Mouse (Mus musculus): ENCODE data around the gene 2410015M20Rik.
"Not testable (repeated sequence)": the region's sequence is repeated elsewhere in the genome, so short reads cannot be mapped to it uniquely, and the experiment has no call there.

2410015M20Rik gene

DNA sequence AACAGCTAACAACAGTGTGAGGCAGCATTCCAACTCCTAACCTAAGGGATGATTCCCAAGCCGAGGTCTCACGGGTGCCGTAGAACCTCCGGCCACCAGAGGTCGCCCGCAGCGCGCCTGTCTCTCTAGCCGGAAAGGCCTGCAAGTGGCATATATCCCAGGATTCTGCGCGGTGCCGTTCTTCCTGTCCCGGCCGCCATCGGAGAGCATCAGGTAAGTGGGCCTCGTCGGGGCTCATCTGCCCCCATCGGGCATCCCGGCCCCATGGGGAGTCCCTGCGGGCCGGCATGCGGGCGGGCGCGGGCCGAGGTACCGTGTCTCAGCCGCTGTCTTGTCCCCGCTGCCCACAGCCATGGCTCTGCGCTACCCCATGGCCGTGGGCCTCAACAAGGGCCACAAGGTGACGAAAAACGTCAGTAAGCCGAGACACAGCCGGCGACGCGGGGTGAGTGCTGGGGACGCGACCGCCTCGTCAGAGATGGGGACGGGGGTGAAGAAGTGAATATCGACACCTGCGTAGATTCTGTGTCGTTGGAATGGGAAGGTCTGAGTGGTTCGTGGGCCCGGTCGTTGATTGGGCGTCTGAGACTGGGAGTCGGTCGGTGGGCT lies 3.8 kb upstream of the 2410015M20Rik start, which contains the start of gene Rpl36:
TSS of gene Rpl36 (plus strand) at position 181 of the 609 bp plus-strand sequence.
- peak; percentile 95 for DNase-seq

GRCm38 (mm10) chr17:56612565-56612939 lies 3.0 kb upstream of the 2410015M20Rik start:
- DNase-seq: not testable (repeated sequence)

DNA sequence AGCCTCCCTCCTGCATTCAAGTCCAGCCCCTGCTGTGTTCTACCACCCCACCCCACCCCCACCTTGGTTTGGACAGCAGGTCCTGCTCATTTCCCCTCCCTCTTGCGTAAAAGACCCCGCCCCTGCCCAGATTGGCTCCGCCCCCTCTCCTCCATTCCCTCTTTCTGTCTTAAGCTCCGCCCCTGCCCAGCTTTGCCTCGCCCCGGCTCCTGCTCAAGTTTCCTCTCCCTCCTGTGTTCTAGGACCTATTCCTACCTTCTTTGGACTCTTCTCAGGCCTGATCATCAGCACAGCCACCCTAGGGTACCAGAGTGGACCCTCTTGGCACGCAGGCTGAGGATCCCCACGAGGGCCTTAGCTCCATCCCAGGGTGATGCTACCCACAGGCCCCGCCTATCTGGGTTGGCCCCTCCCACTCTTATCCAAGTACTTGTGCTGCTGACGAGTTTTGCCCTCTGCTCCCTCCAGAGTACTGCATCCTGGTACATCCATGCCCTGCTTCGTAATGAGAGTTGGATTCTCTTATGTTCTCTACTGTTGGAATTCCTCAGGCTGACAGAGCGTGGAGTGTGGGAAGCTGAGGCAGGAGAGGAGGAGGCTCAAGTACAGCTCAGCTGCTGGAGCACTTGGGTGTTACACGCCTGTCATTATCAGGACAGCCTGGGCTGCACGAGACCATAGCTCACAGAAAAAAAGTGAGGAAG lies 2.4 kb upstream of the 2410015M20Rik start:
- DNase-seq: peak; percentile 45

DNA sequence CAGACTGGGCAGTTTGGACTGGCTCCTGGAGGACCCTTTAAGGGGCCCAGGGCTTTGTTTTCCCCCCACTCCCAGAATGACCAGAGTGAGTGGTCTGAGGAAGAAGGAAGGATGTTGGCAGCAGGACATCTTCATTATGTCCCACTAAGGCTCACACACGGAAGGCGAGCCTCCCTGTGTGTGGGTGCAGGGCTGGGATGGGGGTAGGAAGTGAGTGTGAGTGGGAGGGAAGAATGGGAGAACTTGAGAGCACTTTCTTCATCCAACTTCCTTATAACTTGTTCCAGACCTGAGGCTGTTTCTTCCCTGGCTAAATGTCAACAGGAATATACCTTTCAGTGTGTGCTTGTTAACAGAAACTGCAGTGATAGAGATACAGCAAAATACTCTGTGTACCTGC lies 1.8 kb upstream of the 2410015M20Rik start:
- DNase-seq: no peak

- DNase-seq: peak; percentile 31
These were observed 872 bp downstream of the 2410015M20Rik start for GRCm38 (mm10) chr17:56608699-56609098.

- DNase-seq: no peak
These were observed 2.0 kb downstream of the 2410015M20Rik start for GRCm38 (mm10) chr17:56607521-56608062.

GRCm38 (mm10) chr17:56605431-56605830 lies 4.1 kb downstream of the 2410015M20Rik start:
- no peak for DNase-seq

GRCm38 (mm10) chr17:56604422-56604821 lies 5.1 kb downstream of the 2410015M20Rik start:
- no peak for DNase-seq

- no peak for DNase-seq
These were observed 5.5 kb downstream of the 2410015M20Rik start for GRCm38 (mm10) chr17:56604070-56604380.

DNA sequence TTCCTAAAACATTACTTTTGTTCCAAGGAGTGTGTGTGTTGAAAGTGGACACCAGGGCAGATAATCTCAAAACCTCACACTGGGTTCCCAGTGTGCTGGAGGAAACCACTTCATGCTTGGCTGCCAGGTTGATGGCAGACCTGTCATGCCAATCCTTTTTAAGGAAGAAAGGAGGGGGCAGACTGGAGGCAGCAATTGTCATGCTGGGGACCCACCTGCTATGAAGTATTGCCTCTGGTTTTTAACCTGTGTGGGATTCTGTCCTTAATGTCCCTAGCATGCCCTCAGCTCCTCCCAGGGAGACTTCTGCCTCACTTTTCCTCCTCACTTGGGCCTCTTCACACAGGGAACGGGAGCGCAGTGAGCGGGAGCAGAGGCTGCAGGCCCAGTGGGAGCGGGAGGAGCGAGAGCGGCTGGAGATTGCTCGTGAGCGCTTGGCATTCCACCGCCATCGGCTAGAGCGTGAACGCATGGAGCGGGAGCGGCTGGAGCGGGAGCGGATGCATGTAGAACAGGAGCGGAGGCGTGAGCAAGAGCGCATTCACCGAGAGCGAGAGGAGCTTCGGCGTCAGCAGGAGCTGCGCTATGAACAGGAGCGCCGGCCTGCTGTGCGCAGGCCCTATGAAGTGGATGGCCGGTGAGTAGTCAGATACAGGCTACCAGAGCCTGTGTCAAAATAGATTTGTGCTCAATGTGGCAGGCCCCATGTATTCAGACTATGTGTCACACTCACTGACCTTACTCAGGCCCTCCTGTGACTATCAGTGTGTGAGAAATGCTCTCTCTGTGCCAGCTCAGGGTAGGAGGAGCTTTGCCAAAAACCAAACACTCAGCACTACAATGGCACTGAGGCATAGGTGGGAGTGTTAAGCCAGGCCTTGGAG lies 6.1 kb downstream of the 2410015M20Rik start:
- DNase-seq: no peak

GRCm38 (mm10) chr17:56593527-56594271 lies 15.9 kb downstream of the 2410015M20Rik start:
- DNase-seq: no peak

- no peak for DNase-seq
These were observed 17.0 kb downstream of the 2410015M20Rik start for GRCm38 (mm10) chr17:56592553-56592952.

DNA sequence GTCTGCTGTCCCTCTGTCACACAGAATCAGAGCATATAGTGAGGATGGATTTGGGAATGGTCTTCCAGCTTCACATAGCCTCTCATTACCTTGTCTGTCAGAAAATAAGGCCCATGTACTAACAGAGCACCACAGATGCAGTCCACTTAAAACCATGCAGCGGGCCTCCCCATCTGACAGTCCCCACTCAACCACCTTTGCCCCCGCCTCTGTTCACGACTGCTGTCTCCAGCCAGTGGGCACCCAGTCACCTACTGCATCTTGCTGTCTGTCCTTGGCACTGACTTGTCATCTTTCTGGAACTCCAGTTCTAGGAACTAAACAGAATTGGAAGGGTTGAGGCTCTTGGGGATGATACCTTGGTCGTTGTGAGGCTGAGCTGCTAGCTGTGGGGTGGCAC lies 20.6 kb downstream of the 2410015M20Rik start:
- DNase-seq: no peak

- DNase-seq: no peak
These were observed 21.8 kb downstream of the 2410015M20Rik start for GRCm38 (mm10) chr17:56587773-56588172.

- no peak for DNase-seq
These were observed 24.3 kb downstream of the 2410015M20Rik start for GRCm38 (mm10) chr17:56585171-56585821.

- DNase-seq: peak; percentile 99
These were observed 25.1 kb downstream of the 2410015M20Rik start, which contains the start of the genes Safb2 and Safb for GRCm38 (mm10) chr17:56584257-56585130. Gene Safb2, minus strand, starts transcription at chr17:56584585. Gene Safb, plus strand, starts transcription at chr17:56584825.

DNA sequence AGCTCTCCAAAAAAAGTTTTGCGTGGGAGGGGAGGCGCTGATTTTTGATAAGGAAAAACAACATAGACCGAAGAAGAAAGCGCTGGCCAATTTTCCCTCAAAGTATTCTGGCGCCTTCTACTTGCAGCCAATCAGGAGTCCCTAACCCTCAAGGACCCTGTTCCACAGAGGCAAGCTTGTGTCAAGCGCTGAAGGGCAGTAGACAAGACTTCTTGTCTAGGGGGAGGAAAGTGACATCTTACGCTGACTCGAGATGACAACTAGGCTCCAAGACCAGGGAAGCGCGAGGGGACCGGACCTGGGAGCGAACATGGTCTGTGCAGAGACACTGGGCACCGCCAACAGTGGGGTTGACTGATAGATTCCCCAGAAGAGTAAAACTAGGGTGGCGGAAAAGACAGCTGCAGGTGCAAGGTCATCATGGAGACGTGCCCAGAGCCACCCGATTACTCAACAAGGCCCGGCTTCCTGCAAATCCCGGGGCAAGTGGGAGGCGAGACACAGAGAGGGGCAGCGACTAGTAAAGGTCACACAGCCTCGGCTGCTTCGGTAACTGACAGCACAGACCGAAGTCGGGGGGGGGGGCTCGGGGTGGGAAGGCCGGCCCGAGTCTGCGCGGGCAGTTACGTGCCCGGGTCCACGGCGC lies 25.8 kb downstream of the 2410015M20Rik start:
- DNase-seq: peak; percentile 58

- no peak for DNase-seq
These were observed 26.5 kb downstream of the 2410015M20Rik start for GRCm38 (mm10) chr17:56583071-56583470.

- DNase-seq: no peak
These were observed 36.6 kb downstream of the 2410015M20Rik start for GRCm38 (mm10) chr17:56572939-56573338.

GRCm38 (mm10) chr17:56572154-56572553 lies 37.4 kb downstream of the 2410015M20Rik start:
- no peak for DNase-seq

All from kidney, adult 11 months (tissue).